Mouse (Mus musculus) adrenal gland, adult 18-20 months (tissue): ENCODE data around the gene Kcnj10. TPM values are rescaled to one million over a fixed set of nuclear protein-coding genes. Genes with fewer than 3 reads are reported as not detected.

Experiments used
- DNase-seq, 2 experiments: peaks; one replicate each; pipeline ENCODE4 v3.0.0; 2021 to 2022; ENCODE audit warnings: low spot score in 2 of 2
- total RNA-seq, 2 experiments: library from RNA; stranded (reverse); gene quantifications; 1 replicate in 1 of 2; 2 replicates in 1 of 2; pipeline ENCODE4 v1.2.3; 2021

The Kcnj10 gene
- total RNA-seq, 2 experiments from 2014 or later, result 1.3 to 1.5 TPM

- DNase-seq, result no peak
Observed at GRCm38 (mm10) chr1:172329131-172329530, 11.9 kb upstream of the Kcnj10 start, which contains the start of gene Kcnj9. TSS of gene Kcnj9 (minus strand) at chr1:172329318.

DNA sequence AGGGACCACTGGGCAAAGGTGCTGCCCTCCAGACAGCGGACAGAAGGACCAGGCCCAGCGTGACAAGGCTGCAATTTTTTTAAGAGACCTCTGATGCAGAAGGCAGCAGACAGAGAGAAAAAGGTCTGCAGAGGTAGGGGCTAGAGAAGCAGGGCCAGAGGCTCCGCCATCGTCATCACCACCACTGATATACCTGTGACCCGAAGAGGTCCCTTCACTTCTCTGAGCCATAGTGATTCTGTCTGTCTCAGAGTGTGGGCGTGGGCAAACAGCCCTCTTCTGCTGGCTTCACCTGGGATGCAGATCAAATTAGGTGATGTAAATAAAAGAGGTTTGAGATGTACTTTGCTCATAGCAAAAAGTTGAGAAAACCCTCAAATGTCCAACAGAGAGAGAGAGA is 11.4 kb upstream of the Kcnj10 start:
- no peak for DNase-seq

DNA sequence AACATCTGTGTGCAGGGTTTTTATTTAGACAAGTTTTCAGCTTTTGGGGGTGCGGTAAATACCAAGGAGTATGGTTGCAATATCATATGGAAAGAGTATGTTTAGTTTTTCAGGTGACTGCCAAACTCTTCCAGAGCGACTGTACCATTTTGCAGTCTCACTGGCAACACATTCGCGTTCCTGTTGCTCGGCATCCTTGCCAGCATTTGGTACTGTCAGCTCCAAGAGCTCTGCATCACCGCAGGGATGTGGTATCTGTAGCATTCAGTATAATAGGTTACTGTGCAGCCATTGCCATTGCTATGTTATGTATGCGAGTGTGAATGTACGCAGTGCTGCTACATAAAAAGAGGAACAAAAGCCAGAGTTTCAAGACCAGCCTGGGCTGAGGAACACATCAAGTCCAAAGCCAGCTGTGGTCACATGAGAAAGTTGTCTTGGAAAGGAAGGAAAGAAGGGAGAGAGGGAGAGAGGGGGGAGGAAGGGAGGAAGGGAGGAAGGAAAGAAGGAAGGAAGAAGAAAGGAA is 9.5 kb upstream of the Kcnj10 start:
- DNase-seq, result no peak

DNA sequence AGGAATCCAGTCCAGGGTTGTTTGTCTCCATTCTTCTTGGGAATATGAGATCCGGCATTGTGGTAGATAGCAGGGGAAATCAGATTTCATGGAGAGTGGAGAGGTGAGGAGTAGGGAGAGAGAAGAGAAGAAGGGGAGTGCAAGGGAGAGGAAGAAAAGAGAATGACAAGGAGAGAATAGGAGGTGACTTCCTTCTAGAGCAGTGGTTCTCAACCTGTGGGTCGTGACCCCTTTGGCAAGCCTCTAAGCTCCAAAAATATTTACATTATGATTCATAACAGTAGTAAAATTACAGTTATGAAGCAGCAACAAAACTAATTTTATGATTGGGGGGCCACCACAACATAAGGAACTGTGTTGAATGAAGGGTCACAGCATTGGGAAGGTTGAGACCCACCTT is 8.1 kb upstream of the Kcnj10 start:
- DNase-seq, result no peak

DNA sequence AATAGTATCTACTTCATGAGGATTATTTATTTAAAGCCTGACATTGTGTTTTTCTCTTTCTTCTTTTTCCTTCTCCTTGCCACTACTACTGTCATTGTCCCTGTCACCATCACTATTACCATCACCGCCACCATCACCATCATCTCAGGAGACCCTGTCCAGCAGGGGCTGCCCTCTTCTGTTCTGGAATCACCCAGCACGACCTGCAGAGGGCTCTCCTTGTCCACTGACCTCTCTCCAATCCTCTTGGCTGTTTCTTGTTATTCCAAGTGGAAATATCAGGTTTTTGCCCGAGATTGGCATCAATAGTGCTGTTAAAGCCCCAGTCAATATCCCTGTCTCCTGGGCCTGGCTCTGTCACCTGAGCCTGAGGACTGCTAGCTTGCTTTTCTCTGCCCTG is 7.5 kb upstream of the Kcnj10 start:
- no peak for DNase-seq

- DNase-seq, result no peak
Observed at GRCm38 (mm10) chr1:172335804-172336203, 5.2 kb upstream of the Kcnj10 start.

GRCm38 (mm10) chr1:172337411-172338185 is 3.4 kb upstream of the Kcnj10 start:
- DNase-seq, result no peak

GRCm38 (mm10) chr1:172341386-172341785 is 376 bp downstream of the Kcnj10 start:
- DNase-seq, result no peak

DNA sequence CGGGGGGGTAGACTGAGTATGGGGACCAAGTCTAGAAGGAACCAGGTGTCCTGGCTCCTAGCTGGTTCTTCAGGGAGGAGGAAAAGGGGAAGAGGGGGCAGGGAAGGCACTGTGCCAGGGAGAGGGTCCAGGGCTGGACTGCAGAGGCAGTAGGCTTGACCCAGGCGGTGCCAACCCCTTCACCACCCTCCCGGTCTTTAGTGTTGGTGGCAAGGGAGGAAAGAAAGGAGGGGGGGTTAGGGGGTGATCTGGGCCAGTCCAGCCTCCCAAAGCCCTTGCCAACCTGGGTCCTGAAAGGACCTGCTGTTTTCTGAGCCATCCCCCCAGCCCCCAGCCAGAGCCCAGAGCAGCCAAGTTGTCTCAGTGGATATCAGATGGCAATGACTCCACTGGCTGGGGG is 1.7 kb downstream of the Kcnj10 start:
- DNase-seq, result no peak

DNA sequence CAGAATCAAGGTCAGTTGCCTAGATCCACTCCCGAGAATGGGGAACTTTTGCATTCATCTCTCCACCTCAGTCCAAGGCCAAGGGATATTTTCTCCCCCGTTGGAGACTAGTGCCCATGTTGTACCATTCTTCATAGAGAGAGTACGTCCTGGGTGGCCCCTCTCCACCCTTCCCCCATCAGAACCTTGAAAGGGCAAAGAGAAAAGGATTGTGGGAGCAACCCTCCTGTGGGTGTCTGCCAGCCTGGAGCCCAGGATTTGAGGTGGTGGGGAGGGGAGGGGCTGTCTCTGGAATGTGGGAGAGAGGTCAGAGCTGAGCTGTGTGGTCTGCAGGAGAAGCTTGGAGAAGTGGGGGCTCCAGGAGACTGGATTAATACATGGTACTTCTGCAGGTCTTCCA is 2.9 kb downstream of the Kcnj10 start:
- no peak for DNase-seq

GRCm38 (mm10) chr1:172344820-172345219 is 3.8 kb downstream of the Kcnj10 start:
- no peak for DNase-seq

GRCm38 (mm10) chr1:172346707-172347106 is 5.7 kb downstream of the Kcnj10 start:
- no peak for DNase-seq

DNA sequence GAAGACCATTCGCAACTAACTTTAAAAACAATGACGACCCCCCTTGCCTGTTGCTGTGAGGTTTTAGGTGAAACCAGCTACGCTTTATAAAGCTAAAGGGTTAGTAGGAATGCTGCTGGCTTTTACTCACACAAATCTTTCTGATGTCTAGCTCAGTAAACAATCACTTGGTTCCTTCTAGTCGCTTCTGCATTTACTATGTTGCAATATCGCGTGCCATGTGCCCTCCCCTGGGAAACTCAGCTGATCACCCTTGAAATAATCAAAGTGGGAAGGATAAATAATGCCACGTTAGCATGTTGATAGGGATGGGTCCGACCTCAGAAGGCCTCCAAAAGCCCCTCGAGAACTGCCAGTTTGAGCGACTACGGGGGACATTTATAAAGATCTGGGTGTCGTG is 6.4 kb downstream of the Kcnj10 start:
- no peak for DNase-seq

- no peak for DNase-seq
Observed at GRCm38 (mm10) chr1:172349504-172349903, 8.5 kb downstream of the Kcnj10 start.

DNA sequence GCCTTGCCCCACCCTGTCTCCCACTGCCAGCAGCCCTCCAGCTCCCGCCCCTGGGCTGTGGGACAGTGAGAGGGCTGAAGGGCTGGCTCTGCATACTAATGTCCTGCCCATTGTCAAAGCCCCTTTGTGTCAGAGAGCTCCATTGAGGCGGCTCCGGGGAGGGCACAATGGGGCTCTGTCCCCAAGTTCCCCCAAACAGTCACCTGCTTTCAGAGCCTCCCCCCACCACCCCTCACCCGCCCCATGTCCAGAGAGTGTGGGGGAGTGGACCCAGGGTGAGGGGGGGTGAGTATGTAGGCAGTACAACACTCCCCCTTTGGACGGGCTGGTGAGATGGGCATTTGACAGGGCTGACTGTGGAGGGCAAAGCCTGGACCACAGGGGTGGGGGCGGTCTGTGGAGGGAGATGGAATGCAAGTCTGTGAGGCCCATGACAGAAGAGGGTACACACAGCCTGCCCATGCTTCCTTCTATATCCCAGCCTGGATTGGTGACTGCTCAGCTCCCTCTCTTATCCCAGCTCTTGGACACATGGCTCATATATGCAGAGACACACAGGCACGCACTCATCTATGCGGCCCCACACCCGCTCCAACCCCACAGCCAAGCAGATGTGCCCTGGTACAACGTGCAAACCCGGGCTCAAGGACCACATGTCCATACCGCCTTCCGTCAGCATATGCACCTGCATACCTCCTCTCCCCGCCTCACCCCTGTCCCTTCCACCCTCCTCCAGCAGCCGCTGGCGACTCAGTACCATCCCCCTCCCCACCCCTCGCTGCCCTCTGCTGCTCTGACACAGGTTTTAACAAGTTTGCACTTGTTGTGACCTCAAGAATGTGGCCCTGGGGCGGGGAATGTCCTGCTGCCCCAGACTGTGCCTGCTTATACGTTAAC is 9.2 kb downstream of the Kcnj10 start:
- DNase-seq, result no peak

DNA sequence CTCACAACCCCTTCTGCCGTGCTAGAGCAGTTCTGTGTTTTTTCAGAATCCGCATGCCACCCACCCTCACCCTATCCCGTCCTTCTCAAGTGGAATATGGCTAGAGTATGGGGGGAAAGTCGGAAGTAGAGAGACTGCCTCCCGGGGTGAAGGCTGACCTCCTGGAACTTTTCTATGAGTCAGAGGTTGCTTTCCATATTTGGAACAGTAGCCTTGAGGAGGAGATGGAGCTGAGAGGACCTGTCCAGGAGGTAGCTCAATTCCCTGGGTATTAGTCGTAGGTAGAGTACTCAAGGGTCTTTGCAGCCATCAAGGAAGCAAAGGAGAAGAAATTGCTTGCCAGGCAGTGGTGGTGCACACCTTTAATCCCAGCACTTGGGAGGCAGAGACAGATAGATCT is 11.0 kb downstream of the Kcnj10 start:
- no peak for DNase-seq

DNA sequence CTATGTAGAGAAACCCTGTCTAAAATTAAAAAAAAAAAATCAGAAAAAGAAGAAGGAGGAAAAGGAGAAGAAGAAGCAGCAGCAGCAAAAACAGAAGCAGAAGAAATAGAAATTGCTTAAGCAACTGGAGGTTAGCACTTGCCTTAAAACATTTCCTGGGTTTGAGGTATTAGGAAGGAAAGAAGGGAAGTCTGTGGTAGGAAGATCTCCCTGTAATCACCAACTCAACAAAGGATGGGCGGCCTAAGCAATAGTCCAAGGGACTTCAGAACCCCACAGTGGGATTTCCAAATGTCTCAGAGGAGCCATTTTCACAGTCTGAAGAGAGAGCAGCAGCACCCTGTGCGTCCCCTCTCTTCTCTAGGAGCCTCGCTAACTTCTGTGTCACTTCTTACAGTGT is 11.4 kb downstream of the Kcnj10 start:
- no peak for DNase-seq

DNA sequence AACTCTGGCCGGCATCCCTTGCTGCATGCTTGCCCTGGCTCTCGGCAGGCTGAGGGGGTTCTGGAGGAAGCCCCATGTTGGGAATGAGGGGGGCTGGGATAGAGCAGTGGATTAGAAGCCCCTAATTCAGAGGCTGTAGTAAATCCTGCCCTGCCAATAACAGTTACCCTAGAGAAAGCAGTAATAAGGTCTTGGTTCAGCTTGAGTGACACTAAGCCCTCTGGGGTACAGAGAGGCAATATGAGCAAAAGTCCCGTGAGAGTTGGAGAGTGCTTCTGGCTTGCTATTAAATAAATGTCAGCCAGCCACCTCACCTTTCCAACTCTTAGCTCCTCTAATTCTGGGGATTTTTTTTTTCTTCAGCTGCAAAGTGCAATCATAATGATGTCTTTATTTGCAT is 14.3 kb downstream of the Kcnj10 start:
- DNase-seq, result no peak

DNA sequence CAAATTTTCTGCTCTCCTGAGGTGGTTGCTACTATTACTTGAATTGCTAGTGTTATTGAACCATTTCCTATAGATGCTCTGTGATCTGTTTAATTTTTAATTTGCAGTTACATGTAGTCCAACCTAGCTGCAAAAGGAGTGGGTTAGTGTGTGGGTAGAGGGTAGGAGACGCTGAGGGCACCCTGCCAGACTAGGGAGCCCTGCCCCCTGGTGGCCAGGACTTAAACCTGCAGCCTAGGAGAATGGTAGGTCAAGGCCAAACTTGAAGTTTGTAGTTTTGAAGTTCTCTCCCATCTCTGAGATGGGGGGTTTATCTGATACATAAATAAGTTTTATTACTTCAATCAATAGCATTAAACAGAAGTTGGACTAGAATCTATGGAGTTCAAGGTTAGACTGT is 16.5 kb downstream of the Kcnj10 start:
- DNase-seq, result peak; percentile 62 to 73

- DNase-seq, result no peak
Observed at GRCm38 (mm10) chr1:172358341-172358740, 17.3 kb downstream of the Kcnj10 start.

- DNase-seq, result peak in 1 of 2 experiments; percentile 49
Observed at GRCm38 (mm10) chr1:172364684-172365083, 23.7 kb downstream of the Kcnj10 start.
